ENCODE assay signal across 8 mouse cellular contexts in the genomic region with DNA sequence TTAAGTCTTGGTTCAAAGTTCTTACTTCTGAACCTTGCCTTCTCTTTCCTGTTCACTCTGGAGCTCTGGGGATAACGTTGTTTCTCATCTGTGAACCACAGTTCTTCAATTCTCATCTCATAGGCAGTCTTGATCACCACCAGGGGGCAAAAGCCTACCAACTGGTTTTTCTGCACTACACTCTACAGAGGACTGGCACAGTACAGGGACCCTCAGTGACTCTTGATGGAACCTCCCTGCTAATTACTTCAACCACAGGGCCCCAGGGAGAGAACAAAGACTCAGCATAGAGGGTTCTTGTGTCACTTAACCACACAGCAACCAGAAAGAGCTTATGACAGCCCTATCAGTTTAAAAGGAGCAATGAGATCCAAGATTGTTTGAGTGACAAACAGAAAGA. TPM values are rescaled to one million over a fixed set of nuclear protein-coding genes. Genes with fewer than 3 reads are reported as not detected.
DNase-seq lines count a peak whose midpoint lies in the region; ATAC-seq and TF ChIP-seq lines count a peak whose summit lies in the region.

No protein-coding gene starts in this region.

- DNase-seq in B cell, adult 2 months, result peak; percentile 77 to 82
- peak; percentile 56 for DNase-seq in adrenal gland, adult 2 months
- DNase-seq in heart, adult 18-20 months, result peak; percentile 77 to 82
- peak; percentile 87 for DNase-seq in kidney, adult 2 months
- peak; percentile 83 for DNase-seq in limb, embryonic 14.5 days (ENCODE audit: low spot score)
- DNase-seq in spleen, adult 2 months (ENCODE audit: low read depth in 1 of 2, low spot score in 2 of 2), result peak; percentile 68 to 72

- peak; percentile 49 for TF ChIP-seq CTCF in kidney, adult 2 months (conservative IDR thresholded peaks at IDR 0.05; ENCODE audit: insufficient read depth, insufficient read length, low read depth, low read length)
- TF ChIP-seq CTCF in spleen, adult 2 months (IDR thresholded peaks at IDR 0.05; ENCODE audit: extremely low read depth, insufficient read depth, insufficient read length, insufficient replicate concordance), result peak; percentile 33; the same call in 1 of the 2 replicates

- H3K27me3 ChIP-seq in embryonic facial prominence, embryonic 12.5 days, result no peaks in the 10 kb centered on the region
- no peaks in the 10 kb centered on the region for H3K27me3 ChIP-seq in kidney, adult 2 months (replicated peaks; ENCODE audit: control insufficient read depth, insufficient read depth, low read length)
- no peaks in the 10 kb centered on the region for H3K27me3 ChIP-seq in limb, embryonic 14.5 days (ENCODE audit: control insufficient read depth, insufficient read depth, low read length)
- no peaks in the 10 kb centered on the region for H3K27me3 ChIP-seq in midbrain, embryonic 16.5 days (ENCODE audit: control insufficient read depth, insufficient read depth, low read depth, low read length)
- no peaks in the 10 kb centered on the region for H3K27me3 ChIP-seq in spleen, adult 2 months (ENCODE audit: control insufficient read depth, insufficient read depth, low read length)

- H3K9me3 ChIP-seq in embryonic facial prominence, embryonic 12.5 days, result no peaks in the 10 kb centered on the region
- no peaks in the 10 kb centered on the region for H3K9me3 ChIP-seq in limb, embryonic 14.5 days (ENCODE audit: control insufficient read depth, low read length)
- H3K9me3 ChIP-seq in midbrain, embryonic 16.5 days (replicated peaks; ENCODE audit: control insufficient read depth, low read length, poor library complexity, severe bottlenecking), result no peaks in the 10 kb centered on the region

- TF ChIP-seq POLR2A in kidney, adult 2 months (IDR thresholded peaks at IDR 0.05; ENCODE audit: low read depth, low read length), result no peak
- TF ChIP-seq POLR2A in limb, embryonic 14.5 days (IDR thresholded peaks at IDR 0.05; ENCODE audit: borderline replicate concordance, extremely low read depth, insufficient read depth, insufficient read length), result no peak
- no peak for TF ChIP-seq POLR2A in spleen, adult 2 months (IDR thresholded peaks at IDR 0.05; ENCODE audit: low read depth, low read length)

- no peaks in the 10 kb centered on the region for H3K36me3 ChIP-seq in embryonic facial prominence, embryonic 12.5 days
- H3K36me3 ChIP-seq in kidney, adult 2 months (ENCODE audit: control insufficient read depth, insufficient read depth, low read length), result no peaks in the 10 kb centered on the region
- H3K36me3 ChIP-seq in limb, embryonic 14.5 days (ENCODE audit: control insufficient read depth, insufficient read depth, low read length), result no peaks in the 10 kb centered on the region
- no peaks in the 10 kb centered on the region for H3K36me3 ChIP-seq in midbrain, embryonic 16.5 days (ENCODE audit: control insufficient read depth, insufficient read depth, low read length)
- no peaks in the 10 kb centered on the region for H3K36me3 ChIP-seq in spleen, adult 2 months (ENCODE audit: control insufficient read depth, insufficient read depth, low read length)

- ATAC-seq in embryonic facial prominence, embryonic 12.5 days (ENCODE audit: insufficient number of reproducible peaks, insufficient read depth, low FRiP score, low TSS enrichment), result peak; percentile 82; the same call in 1 of the 2 replicates
- no peak for ATAC-seq in limb, embryonic 14.5 days (ENCODE audit: low FRiP score, low read depth)
- no peak for ATAC-seq in midbrain, embryonic 16.5 days

- whole genome bisulfite sequencing in embryonic facial prominence, embryonic 12.5 days, result 0% methylated on average over 1 of the region's 1 CpGs
- 0% methylated on average over 1 of the region's 1 CpGs for WGBS in kidney, adult 2 months
- 5% methylated on average over 1 of the region's 1 CpGs for WGBS in limb, embryonic 14.5 days
- 3% methylated on average over 1 of the region's 1 CpGs for WGBS in midbrain, embryonic 16.5 days
- WGBS in spleen, adult 2 months, result 0% methylated on average over 1 of the region's 1 CpGs

- no peak overlapping the region for H3K9ac ChIP-seq in embryonic facial prominence, embryonic 12.5 days
- H3K9ac ChIP-seq in limb, embryonic 14.5 days (ENCODE audit: low read depth, low read length, severe bottlenecking), result no peak overlapping the region
- no peak overlapping the region for H3K9ac ChIP-seq in midbrain, embryonic 16.5 days (ENCODE audit: low read depth, low read length)

- H3K4me2 ChIP-seq in embryonic facial prominence, embryonic 12.5 days (replicated peaks), result no peak overlapping the region
- no peak overlapping the region for H3K4me2 ChIP-seq in limb, embryonic 14.5 days (replicated peaks; ENCODE audit: low read depth, low read length, severe bottlenecking)
- peak overlapping the region; percentile 92 for H3K4me2 ChIP-seq in midbrain, embryonic 16.5 days (ENCODE audit: low read length)

- no peak overlapping the region for H3K4me3 ChIP-seq in embryonic facial prominence, embryonic 12.5 days
- H3K4me3 ChIP-seq in kidney, adult 2 months (ENCODE audit: insufficient read depth, low read depth, low read length), result no peak overlapping the region
- no peak overlapping the region for H3K4me3 ChIP-seq in limb, embryonic 14.5 days (replicated peaks; ENCODE audit: low read length)
- H3K4me3 ChIP-seq in midbrain, embryonic 16.5 days (ENCODE audit: low read depth, low read length), result no peak overlapping the region
- no peak overlapping the region for H3K4me3 ChIP-seq in spleen, adult 2 months (ENCODE audit: extremely low read depth, insufficient read depth, insufficient read length)

- H3K27ac ChIP-seq in embryonic facial prominence, embryonic 12.5 days, result no peak overlapping the region
- no peak overlapping the region for H3K27ac ChIP-seq in kidney, adult 2 months (ENCODE audit: insufficient read depth, low read depth, low read length)
- H3K27ac ChIP-seq in limb, embryonic 14.5 days (replicated peaks; ENCODE audit: low read depth, low read length), result no peak overlapping the region
- H3K27ac ChIP-seq in midbrain, embryonic 16.5 days (ENCODE audit: low read length), result no peak overlapping the region
- no peak overlapping the region for H3K27ac ChIP-seq in spleen, adult 2 months (ENCODE audit: insufficient read depth, low read length)

- peaks cover 8% of the 10 kb centered on the region; the same call in 1 of the 2 replicates for H3K4me1 ChIP-seq in embryonic facial prominence, embryonic 12.5 days
- no peaks in the 10 kb centered on the region; the same call in 1 of the 2 replicates for H3K4me1 ChIP-seq in kidney, adult 2 months (ENCODE audit: control insufficient read depth, insufficient read depth, low read length)
- H3K4me1 ChIP-seq in limb, embryonic 14.5 days (ENCODE audit: control insufficient read depth, insufficient read depth, low read length), result peaks cover 5% of the 10 kb centered on the region
- H3K4me1 ChIP-seq in midbrain, embryonic 16.5 days (ENCODE audit: control insufficient read depth, insufficient read depth, low read length), result peaks cover 27% of the 10 kb centered on the region
- peaks cover 11% of the 10 kb centered on the region; the same call in 1 of the 2 replicates for H3K4me1 ChIP-seq in spleen, adult 2 months (ENCODE audit: control insufficient read depth, insufficient read depth, insufficient read length)

RNA-seq across cellular contexts. Expression of a gene that starts 1.3 kb away (rescaled TPM):
- 10 to 100 TPM; 18.3 to 18.9 TPM for total RNA-seq in adrenal gland, adult 2 months (2021)
- 4.1 and 4.2 TPM in 2 replicates for polyA plus RNA-seq in adrenal gland, adult 2 months (2012; rRNA removed)
- 9.9 and 10.5 TPM in 2 replicates for polyA plus RNA-seq in embryonic facial prominence, embryonic 12.5 days (2016; fragmentation: Nextera tagmentation; extraction: Ambion mirVana)
- total RNA-seq in heart, adult 18-20 months (2021), result 10 to 100 TPM; 64.2 to 78.9 TPM
- polyA plus RNA-seq in kidney, adult 2 months (2012; rRNA removed), result 5.4 and 6.1 TPM in 2 replicates
- 7.7 and 8.2 TPM in 2 replicates for polyA plus RNA-seq in limb, embryonic 14.5 days (2012; rRNA removed)
- 10.0 TPM in 2 replicates for polyA plus RNA-seq in limb, embryonic 14.5 days (2014; fragmentation: Nextera tagmentation; extraction: Ambion mirVana)
- polyA plus RNA-seq in midbrain, embryonic 16.5 days (2015; fragmentation: Nextera tagmentation; extraction: Ambion mirVana), result 20.2 and 21.2 TPM in 2 replicates
- polyA plus RNA-seq in spleen, adult 2 months (2012; rRNA removed), result 21.2 and 30.0 TPM in 2 replicates

RNA-seq across cellular contexts. Expression of a gene that starts 26.0 kb away (rescaled TPM):
- under 1 TPM; 0.20 to 0.66 TPM for total RNA-seq in adrenal gland, adult 2 months (2021)
- 0.07 and 0.08 TPM in 2 replicates for polyA plus RNA-seq in adrenal gland, adult 2 months (2012; rRNA removed)
- polyA plus RNA-seq in embryonic facial prominence, embryonic 12.5 days (2016; fragmentation: Nextera tagmentation; extraction: Ambion mirVana), result 0.32 and 0.38 TPM in 2 replicates
- under 1 TPM; 0.15 to 0.31 TPM for total RNA-seq in heart, adult 18-20 months (2021)
- 0.17 and 0.42 TPM in 2 replicates for polyA plus RNA-seq in kidney, adult 2 months (2012; rRNA removed)
- 0.50 and 1.0 TPM in 2 replicates for polyA plus RNA-seq in limb, embryonic 14.5 days (2012; rRNA removed)
- 0.14 and 0.36 TPM in 2 replicates for polyA plus RNA-seq in limb, embryonic 14.5 days (2014; fragmentation: Nextera tagmentation; extraction: Ambion mirVana)
- polyA plus RNA-seq in midbrain, embryonic 16.5 days (2015; fragmentation: Nextera tagmentation; extraction: Ambion mirVana), result 0.82 and 1.5 TPM in 2 replicates
- 0.09 and 0.14 TPM in 2 replicates for polyA plus RNA-seq in spleen, adult 2 months (2012; rRNA removed)
